Mouse (Mus musculus) liver, postnatal 0 days (tissue): ENCODE measurements around the gene Gtpbp1.

ENCODE experiments used
- CTCF ChIP-seq: sonication (generic); IDR thresholded peaks from 2 replicates; pipeline ENCODE4 v1.5.1; 2016; ENCODE audit warnings: antibody characterized with exemption, low read depth
- EP300 ChIP-seq: IDR thresholded peaks from 2 replicates; pipeline ENCODE4 v1.6.1; 2016; ENCODE audit warnings: antibody characterized with exemption, low read depth, mild to moderate bottlenecking

DNA sequence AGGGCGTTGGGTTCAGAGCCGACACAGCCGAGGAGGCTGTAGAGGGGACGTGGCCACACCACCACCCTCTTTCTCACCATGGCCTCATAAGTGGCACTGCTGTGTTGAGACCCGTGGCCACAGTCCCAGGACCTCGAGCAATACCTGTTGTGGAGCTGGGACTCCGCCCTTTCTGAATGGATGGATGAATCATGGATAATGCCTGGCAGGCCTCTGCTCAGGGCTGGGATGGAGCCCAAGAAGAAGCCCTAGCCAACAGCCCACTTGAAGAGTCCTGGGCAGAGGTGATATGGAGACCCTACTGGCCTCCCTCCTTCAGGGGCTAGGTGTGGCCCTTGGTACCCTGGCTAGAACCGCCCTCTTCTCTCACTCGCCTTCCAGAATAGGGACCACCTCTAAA lies 72.4 kb downstream of the Gtpbp1 start:
- TF ChIP-seq EP300, result no peak
- TF ChIP-seq CTCF, result no peak
